Mouse (Mus musculus): ENCODE results near the gene Ppp6r3. TPM values are rescaled to one million over a fixed set of nuclear protein-coding genes. Genes with fewer than 3 reads are reported as not detected.

Ppp6r3 gene
- polyA plus RNA-seq (2015; fragmentation: Nextera tagmentation; extraction: Ambion mirVana), result 41.3 and 46.5 TPM in 2 replicates

DNA sequence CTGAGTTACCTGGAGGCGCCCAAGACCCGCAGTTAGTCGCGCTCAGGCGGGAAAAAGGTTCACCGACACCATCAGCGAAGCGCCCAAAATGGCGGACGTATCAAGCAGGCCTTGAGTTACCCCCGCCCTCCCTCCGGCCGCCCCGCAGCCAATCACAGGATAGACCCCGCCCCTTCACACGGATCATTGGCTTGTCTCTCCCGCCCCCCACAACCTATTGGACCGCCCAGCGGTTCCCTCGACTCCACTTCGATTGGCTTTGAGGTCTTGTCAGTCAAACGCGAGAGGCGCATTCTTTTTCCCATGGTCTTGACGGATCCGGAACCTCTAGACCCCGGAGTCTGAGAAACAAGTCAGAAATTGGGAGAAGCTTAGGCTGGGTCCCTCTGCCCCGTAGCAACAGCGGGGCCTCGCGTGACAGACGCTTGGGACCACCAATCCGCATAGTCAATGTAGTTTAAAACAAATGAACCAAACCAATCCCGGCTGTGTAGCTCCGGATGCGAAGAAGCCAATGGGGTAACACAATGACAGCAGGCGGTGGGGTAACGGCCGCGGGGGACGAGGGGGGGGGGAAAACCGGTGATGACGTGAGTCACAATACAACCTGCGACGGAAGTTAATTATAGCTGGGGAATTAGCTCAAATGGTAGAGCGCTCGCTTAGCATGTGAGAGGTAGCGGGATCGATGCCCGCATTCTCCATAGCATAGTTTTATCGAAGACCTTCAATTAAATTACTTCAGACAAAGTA lies at the start of gene Ppp6r3:
Ppp6r3 (minus strand) TSS at position 118 of the 753 bp plus-strand sequence.
- no peaks in the 10 kb centered on the region for H3K36me3 ChIP-seq
- H3K4me3 ChIP-seq, result peak within 1 kb of the TSS; percentile 87
- H3K4me2 ChIP-seq, result peak within 1 kb of the TSS; percentile 67
- H3K9ac ChIP-seq, result peak within 1 kb of the TSS; percentile 86
- no peaks in the 10 kb centered on the region for H3K27me3 ChIP-seq
- peak within 1 kb of the TSS; percentile 97 for H3K27ac ChIP-seq
- peak; percentile 96 for ATAC-seq (replicated peaks; ENCODE audit: insufficient number of reproducible peaks, insufficient read depth, low FRiP score, low read depth)
- peaks cover 40% of the 10 kb centered on the region for H3K4me1 ChIP-seq (replicated peaks)
- under 1% methylated on average over 51 of the region's 51 CpGs for whole genome bisulfite sequencing
- no peaks in the 10 kb centered on the region for H3K9me3 ChIP-seq (replicated peaks)

DNA sequence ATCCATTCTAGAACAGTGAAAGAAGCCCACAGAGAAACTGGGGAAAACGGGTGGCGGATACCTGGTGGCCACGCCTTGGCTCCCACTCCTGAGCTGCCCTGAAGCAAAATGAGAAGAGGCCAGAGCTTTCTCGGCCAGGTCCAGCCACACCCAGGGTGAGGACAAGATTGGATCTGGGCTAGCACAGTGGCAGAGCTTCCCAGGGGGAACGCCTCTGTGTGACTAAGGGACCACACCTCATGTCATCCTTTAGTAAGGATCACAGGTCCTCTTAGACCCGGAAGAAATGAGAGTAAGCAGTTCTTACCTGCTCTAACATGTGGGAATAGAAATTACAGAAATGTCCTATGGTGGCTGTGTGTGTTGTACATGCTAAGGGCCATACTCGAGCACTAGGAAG lies 49.6 kb upstream of the Ppp6r3 start:
- Histone ChIP-seq H3K36me3 (peaks cover 47% of the 10 kb centered on the region), H3K27me3 (no peaks in the 10 kb centered on the region), H3K9ac (no peak overlapping the region), H3K4me1 (replicated peaks) (no peaks in the 10 kb centered on the region), H3K27ac (no peak overlapping the region), H3K4me3 (no peak overlapping the region), H3K4me2 (no peak overlapping the region), H3K9me3 (replicated peaks) (no peaks in the 10 kb centered on the region)
- 87% methylated on average over 7 of the region's 7 CpGs for WGBS
- ATAC-seq (replicated peaks; ENCODE audit: insufficient number of reproducible peaks, insufficient read depth, low FRiP score, low read depth), result no peak

DNA sequence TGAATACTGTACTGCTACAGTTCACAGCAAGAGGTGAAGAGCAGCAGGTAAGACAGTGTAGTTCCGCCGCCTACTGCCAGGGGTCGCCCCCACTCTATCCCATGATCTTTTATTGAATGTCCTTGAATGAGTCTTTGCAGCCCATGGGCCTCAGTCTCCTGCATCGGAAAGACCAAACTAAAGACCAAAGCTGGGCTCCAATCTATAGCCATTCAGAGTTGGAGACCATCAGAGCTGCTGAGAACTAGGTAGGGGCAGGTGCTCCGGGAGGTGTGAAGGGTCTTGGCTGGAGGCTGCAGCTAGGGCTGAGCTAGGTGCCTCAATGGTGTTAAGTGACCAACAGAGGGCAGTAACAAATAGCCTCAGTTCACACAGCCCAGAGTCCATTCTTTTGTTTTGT lies 48.3 kb upstream of the Ppp6r3 start:
- H3K9me3 ChIP-seq (replicated peaks), result no peaks in the 10 kb centered on the region
- H3K4me1 ChIP-seq (replicated peaks), result no peaks in the 10 kb centered on the region
- 67% methylated on average over 5 of the region's 5 CpGs for WGBS
- no peak overlapping the region for H3K4me3 ChIP-seq
- H3K27me3 ChIP-seq, result no peaks in the 10 kb centered on the region
- H3K36me3 ChIP-seq, result peaks cover 52% of the 10 kb centered on the region
- ATAC-seq (replicated peaks; ENCODE audit: insufficient number of reproducible peaks, insufficient read depth, low FRiP score, low read depth), result no peak
- H3K27ac ChIP-seq, result no peak overlapping the region
- no peak overlapping the region for H3K4me2 ChIP-seq
- no peak overlapping the region for H3K9ac ChIP-seq

GRCm38 (mm10) chr19:3623294-3623693 lies 47.7 kb upstream of the Ppp6r3 start:
- ATAC-seq (replicated peaks; ENCODE audit: insufficient number of reproducible peaks, insufficient read depth, low FRiP score, low read depth), result no peak

GRCm38 (mm10) chr19:3620871-3621270 lies 45.3 kb upstream of the Ppp6r3 start:
- no peaks in the 10 kb centered on the region for H3K27me3 ChIP-seq
- no peak overlapping the region for H3K4me3 ChIP-seq
- no peak for ATAC-seq (replicated peaks; ENCODE audit: insufficient number of reproducible peaks, insufficient read depth, low FRiP score, low read depth)
- peaks cover 48% of the 10 kb centered on the region for H3K36me3 ChIP-seq
- no peaks in the 10 kb centered on the region for H3K4me1 ChIP-seq (replicated peaks)
- H3K4me2 ChIP-seq, result no peak overlapping the region
- no peaks in the 10 kb centered on the region for H3K9me3 ChIP-seq (replicated peaks)
- no peak overlapping the region for H3K9ac ChIP-seq
- 89% methylated on average over 10 of the region's 10 CpGs for WGBS
- H3K27ac ChIP-seq, result no peak overlapping the region

More at GRCm38 (mm10) chr19:3623294-3623693, 47.7 kb upstream of the Ppp6r3 start:
- no peak overlapping the region for H3K4me2 ChIP-seq
- no peak overlapping the region for H3K9ac ChIP-seq
- no peak overlapping the region for H3K27ac ChIP-seq
- no peaks in the 10 kb centered on the region for H3K27me3 ChIP-seq
- H3K4me3 ChIP-seq, result no peak overlapping the region
- peaks cover 55% of the 10 kb centered on the region for H3K36me3 ChIP-seq
- H3K9me3 ChIP-seq (replicated peaks), result no peaks in the 10 kb centered on the region
- WGBS, result 93% methylated on average over 4 of the region's 4 CpGs
- H3K4me1 ChIP-seq (replicated peaks), result no peaks in the 10 kb centered on the region

GRCm38 (mm10) chr19:3619359-3619758 lies 43.8 kb upstream of the Ppp6r3 start:
- Histone ChIP-seq H3K9ac (no peak overlapping the region), H3K36me3 (peaks cover 57% of the 10 kb centered on the region), H3K4me3 (no peak overlapping the region), H3K9me3 (replicated peaks) (no peaks in the 10 kb centered on the region), H3K27me3 (no peaks in the 10 kb centered on the region), H3K4me1 (replicated peaks) (no peaks in the 10 kb centered on the region), H3K27ac (no peak overlapping the region), H3K4me2 (no peak overlapping the region)
- ATAC-seq (replicated peaks; ENCODE audit: insufficient number of reproducible peaks, insufficient read depth, low FRiP score, low read depth), result no peak
- 83% methylated on average over 2 of the region's 2 CpGs for WGBS

GRCm38 (mm10) chr19:3613991-3614390 lies 38.4 kb upstream of the Ppp6r3 start:
- 94% methylated on average over 10 of the region's 10 CpGs for WGBS
- peaks cover 39% of the 10 kb centered on the region for H3K36me3 ChIP-seq
- no peak overlapping the region for H3K9ac ChIP-seq
- no peaks in the 10 kb centered on the region for H3K27me3 ChIP-seq
- peaks cover 14% of the 10 kb centered on the region for H3K4me1 ChIP-seq (replicated peaks)
- H3K9me3 ChIP-seq (replicated peaks), result no peaks in the 10 kb centered on the region
- no peak overlapping the region for H3K4me3 ChIP-seq
- no peak overlapping the region for H3K4me2 ChIP-seq
- ATAC-seq (replicated peaks; ENCODE audit: insufficient number of reproducible peaks, insufficient read depth, low FRiP score, low read depth), result no peak
- no peak overlapping the region for H3K27ac ChIP-seq

- Histone ChIP-seq H3K4me2 (no peak overlapping the region), H3K27me3 (no peaks in the 10 kb centered on the region), H3K9me3 (replicated peaks) (no peaks in the 10 kb centered on the region), H3K9ac (no peak overlapping the region), H3K36me3 (peaks cover 29% of the 10 kb centered on the region), H3K27ac (no peak overlapping the region), H3K4me1 (replicated peaks) (peaks cover 14% of the 10 kb centered on the region), H3K4me3 (no peak overlapping the region)
- 81% methylated on average over 4 of the region's 4 CpGs for WGBS
- no peak for ATAC-seq (replicated peaks; ENCODE audit: insufficient number of reproducible peaks, insufficient read depth, low FRiP score, low read depth)
These were observed 37.2 kb upstream of the Ppp6r3 start for GRCm38 (mm10) chr19:3612534-3613273.

- H3K9me3 ChIP-seq (replicated peaks), result no peaks in the 10 kb centered on the region
- H3K4me1 ChIP-seq (replicated peaks), result peaks cover 14% of the 10 kb centered on the region
- H3K9ac ChIP-seq, result no peak overlapping the region
- 55% methylated on average over 8 of the region's 8 CpGs for WGBS
- ATAC-seq (replicated peaks; ENCODE audit: insufficient number of reproducible peaks, insufficient read depth, low FRiP score, low read depth), result no peak
- peaks cover 27% of the 10 kb centered on the region for H3K36me3 ChIP-seq
- H3K4me2 ChIP-seq, result no peak overlapping the region
- no peak overlapping the region for H3K4me3 ChIP-seq
- no peak overlapping the region for H3K27ac ChIP-seq
- H3K27me3 ChIP-seq, result no peaks in the 10 kb centered on the region
These were observed 36.2 kb upstream of the Ppp6r3 start for GRCm38 (mm10) chr19:3611730-3612129.

- peaks cover 14% of the 10 kb centered on the region for H3K4me1 ChIP-seq (replicated peaks)
- H3K9me3 ChIP-seq (replicated peaks), result no peaks in the 10 kb centered on the region
- ATAC-seq (replicated peaks; ENCODE audit: insufficient number of reproducible peaks, insufficient read depth, low FRiP score, low read depth), result no peak
- no peak overlapping the region for H3K9ac ChIP-seq
- H3K36me3 ChIP-seq, result peaks cover 27% of the 10 kb centered on the region
- H3K4me3 ChIP-seq, result no peak overlapping the region
- H3K27ac ChIP-seq, result peak overlapping the region; percentile 3; the same call in 1 of the 2 replicates
- H3K4me2 ChIP-seq, result no peak overlapping the region
- H3K27me3 ChIP-seq, result no peaks in the 10 kb centered on the region
- 94% methylated on average over 2 of the region's 2 CpGs for WGBS
These were observed 35.3 kb upstream of the Ppp6r3 start for GRCm38 (mm10) chr19:3610886-3611285.

GRCm38 (mm10) chr19:3609826-3610225 lies 34.3 kb upstream of the Ppp6r3 start:
- 81% methylated on average over 10 of the region's 10 CpGs for WGBS
- H3K36me3 ChIP-seq, result peaks cover 26% of the 10 kb centered on the region
- peaks cover 14% of the 10 kb centered on the region for H3K4me1 ChIP-seq (replicated peaks)
- no peak overlapping the region for H3K27ac ChIP-seq
- H3K9me3 ChIP-seq (replicated peaks), result no peaks in the 10 kb centered on the region
- no peaks in the 10 kb centered on the region for H3K27me3 ChIP-seq
- no peak overlapping the region for H3K9ac ChIP-seq
- no peak overlapping the region for H3K4me3 ChIP-seq
- no peak for ATAC-seq (replicated peaks; ENCODE audit: insufficient number of reproducible peaks, insufficient read depth, low FRiP score, low read depth)
- no peak overlapping the region for H3K4me2 ChIP-seq
